Mouse (Mus musculus) common myeloid progenitor, adult 5-6 weeks (primary cell): ENCODE measurements around the gene Vdac1. TPM values are rescaled to one million over a fixed set of nuclear protein-coding genes. Genes with fewer than 3 reads are reported as not detected.

Experiments
- ATAC-seq: replicated peaks from 2 replicates; pipeline ENCODE4 v1.8.0; 2016; ENCODE audit warnings: low read depth, mild to moderate bottlenecking, moderate TSS enrichment, inconsistent platforms; ENCODE audit not compliant: poor library complexity, severe bottlenecking
- total RNA-seq: library from RNA; stranded (forward); fragments of 200-1000, 187-1606 nt; gene quantifications from 2 replicates; pipeline ENCODE4 v1.2.3, GENCODE M21; 2017

The Vdac1 gene
- total RNA-seq, result 230 and 274 TPM in 2 replicates

DNA sequence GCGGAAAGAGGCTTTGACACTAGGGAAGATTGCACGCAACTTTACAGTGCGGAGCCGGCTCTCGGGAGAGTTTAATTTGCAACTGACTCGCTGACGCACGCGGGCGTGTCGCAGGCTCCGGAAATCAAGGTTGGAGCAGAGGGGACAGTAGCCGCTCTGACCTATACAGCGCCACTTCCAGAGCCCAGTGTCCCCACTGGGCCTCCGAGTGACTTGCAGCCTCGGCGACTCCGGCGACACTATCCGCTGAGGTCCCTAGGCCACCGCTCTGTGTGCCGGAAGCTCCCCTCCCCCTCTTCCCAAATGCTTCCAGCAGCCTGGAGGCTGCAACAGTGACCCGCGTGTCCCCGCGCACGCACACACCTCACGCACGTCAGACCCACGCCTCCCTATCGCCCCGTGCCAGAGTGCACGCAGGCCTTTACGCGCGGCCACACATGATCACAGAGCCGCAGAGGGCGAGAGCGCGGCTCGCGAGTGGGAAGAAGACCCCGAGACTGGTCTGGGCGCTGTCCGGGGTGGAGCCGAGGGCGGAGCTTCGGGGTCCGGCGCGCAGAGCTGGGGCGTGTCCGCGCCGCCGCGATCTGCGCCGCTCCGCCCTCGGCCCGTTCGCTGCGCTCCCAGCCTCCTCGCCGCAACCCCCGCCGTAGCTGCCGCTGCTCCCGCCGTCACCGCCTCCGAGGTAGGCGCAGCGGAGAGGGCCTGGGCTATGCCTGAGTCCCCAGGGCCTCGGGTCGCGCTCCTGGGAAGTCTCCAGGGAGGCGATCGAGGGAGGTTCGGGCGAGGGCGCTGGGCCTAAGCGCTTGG is at the start of gene Vdac1:
Vdac1 (plus strand) TSS at position 390 of the 807 bp plus-strand sequence.
- ATAC-seq, result peak; percentile 85

GRCm38 (mm10) chr11:52314102-52314793 is 46.4 kb upstream of the Vdac1 start:
- ATAC-seq, result peak; percentile 15; the same call in 1 of the 2 replicates

DNA sequence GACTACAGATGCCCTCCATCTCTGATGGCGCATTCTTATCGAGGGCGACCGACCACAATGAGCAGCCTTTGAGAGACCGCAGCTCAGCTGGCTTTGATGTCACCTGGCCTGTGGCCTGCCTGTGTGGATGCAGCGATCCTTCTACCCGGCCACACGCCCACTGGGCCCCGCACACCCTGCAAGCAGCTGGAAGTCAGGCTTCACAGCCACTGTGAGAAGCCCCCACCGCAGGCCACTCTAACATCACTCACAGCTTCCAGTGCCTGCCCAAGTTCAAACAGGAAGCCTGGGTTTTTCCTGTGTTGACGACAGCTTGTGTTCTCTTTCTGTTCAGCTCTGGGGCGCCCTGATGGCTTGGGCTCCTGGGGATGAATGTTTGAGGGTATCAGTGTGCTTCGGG is 42.2 kb upstream of the Vdac1 start:
- peak; percentile 91 for ATAC-seq

- no peak for ATAC-seq
Measured at GRCm38 (mm10) chr11:52319664-52320063, 41.0 kb upstream of the Vdac1 start.

DNA sequence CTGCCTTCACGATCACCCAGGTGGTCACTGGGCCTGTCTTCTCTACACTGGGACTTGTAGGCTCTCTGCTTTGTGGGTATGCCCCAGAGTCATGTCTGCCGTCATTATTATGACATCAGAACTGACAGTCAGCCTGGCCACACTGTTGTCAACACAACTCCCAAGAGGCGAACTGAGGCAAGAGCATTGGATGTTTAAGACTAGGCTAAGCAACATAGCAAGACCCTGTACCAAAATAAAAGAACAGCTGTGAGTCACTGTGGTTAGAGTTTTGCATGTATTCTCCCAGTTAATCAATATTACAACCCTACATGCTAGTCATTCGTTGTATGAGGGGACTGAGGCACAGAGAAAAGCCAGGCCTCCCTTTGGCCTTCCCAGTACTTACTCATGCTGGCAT is 40.1 kb upstream of the Vdac1 start:
- ATAC-seq, result no peak

- ATAC-seq, result no peak
Measured at GRCm38 (mm10) chr11:52321540-52321939, 39.1 kb upstream of the Vdac1 start.

GRCm38 (mm10) chr11:52324442-52325367 is 36.0 kb upstream of the Vdac1 start:
- ATAC-seq, result no peak

GRCm38 (mm10) chr11:52327313-52327712 is 33.3 kb upstream of the Vdac1 start:
- no peak for ATAC-seq

GRCm38 (mm10) chr11:52332421-52333118 is 28.1 kb upstream of the Vdac1 start:
- no peak for ATAC-seq

DNA sequence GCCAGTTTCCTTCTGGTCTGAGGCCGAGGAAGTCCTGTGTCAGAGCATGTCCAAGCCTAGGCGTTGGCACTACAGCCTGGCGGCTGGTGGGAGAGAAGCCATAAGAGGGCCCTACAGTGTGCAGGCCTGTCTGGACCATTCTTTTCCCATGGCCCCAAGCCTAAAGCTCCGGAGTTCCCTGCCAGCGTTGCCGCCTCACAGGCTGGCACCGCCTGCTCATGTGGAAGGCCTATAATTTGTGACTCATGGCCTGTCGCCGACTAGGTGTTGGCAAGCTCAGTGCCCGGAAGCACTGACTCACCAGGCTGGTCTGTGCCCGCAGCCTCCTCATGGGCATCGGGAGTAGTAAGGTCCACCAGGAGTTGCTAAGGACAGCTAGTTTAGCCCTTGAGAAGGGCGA is 27.0 kb upstream of the Vdac1 start:
- ATAC-seq, result no peak

DNA sequence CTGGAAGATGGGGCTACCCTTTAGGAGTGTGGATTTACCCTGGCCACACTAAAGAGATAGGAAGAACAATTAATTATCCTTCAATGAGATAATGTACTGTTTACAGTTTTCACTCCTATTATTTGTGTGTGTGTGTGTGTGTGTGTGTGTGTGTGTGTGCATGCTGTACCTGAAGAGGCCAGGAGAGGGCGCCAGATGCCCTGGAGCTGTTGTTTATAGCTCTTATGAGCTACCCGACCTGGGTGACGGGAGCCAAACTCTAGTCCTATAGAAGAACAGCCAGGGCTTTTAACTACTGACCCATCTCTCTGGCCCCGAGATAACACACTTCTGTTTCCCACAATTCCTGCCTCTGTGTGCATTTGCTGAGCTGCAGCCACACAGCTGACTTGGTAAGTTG is 25.4 kb upstream of the Vdac1 start:
- ATAC-seq, result no peak

- no peak for ATAC-seq
Measured at GRCm38 (mm10) chr11:52335924-52336323, 24.7 kb upstream of the Vdac1 start.

DNA sequence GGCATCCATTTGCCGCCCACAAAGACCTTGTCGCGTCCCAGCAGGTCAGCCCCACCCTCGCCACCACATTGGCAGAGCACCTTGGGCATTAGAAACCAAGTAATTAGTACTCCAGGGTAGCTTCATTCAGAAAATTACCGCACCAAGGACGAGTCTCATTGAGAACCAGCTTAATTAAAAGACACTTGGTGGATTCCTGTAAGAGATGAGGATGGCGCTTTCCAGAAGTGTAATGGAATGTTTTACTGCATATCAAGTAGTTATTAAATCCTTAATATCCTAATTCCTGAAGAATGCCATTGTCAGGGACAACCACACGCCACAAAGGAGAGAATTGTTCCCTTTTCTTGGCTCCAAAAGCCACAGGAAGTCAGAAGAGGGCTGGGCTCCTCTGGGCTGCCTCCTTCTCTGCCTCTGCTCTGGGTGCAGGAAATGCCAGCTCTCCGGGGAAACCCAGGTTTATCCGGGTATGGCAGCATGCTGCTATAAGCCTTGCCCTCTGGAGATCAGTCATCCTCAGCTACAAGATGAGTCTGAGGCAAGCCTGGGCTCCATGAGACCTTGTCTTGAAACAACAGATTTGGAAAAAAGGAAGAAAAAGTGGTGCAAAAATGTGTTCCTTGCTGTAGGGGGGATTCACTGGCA is 22.9 kb upstream of the Vdac1 start:
- ATAC-seq, result peak; percentile 46

GRCm38 (mm10) chr11:52338351-52338750 is 22.3 kb upstream of the Vdac1 start:
- ATAC-seq, result no peak

GRCm38 (mm10) chr11:52339098-52339497 is 21.6 kb upstream of the Vdac1 start:
- ATAC-seq, result no peak

- ATAC-seq, result no peak
Measured at GRCm38 (mm10) chr11:52339512-52339911, 21.1 kb upstream of the Vdac1 start.

GRCm38 (mm10) chr11:52340123-52340864 is 20.4 kb upstream of the Vdac1 start:
- no peak for ATAC-seq

- no peak for ATAC-seq
Measured at GRCm38 (mm10) chr11:52341001-52341400, 19.7 kb upstream of the Vdac1 start.

DNA sequence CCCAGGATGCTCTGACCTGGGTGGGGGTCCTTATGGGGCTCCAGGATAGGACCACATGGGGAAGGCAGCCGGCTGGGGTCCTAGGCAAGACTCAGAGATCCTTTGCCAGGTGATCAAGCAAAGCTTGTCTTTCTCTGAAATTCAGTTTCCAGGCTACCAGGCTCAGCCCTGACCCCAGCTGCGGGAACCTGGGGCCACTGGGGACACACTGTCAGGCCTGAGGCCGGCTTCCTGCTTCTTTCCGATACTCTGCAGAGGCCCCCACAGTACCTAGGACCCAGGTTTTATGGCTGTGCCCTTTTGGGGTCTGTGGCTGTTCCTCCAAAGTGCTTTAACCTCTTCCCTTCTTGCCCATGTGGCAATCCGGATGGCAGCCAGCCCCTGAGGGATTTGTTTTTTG is 19.2 kb upstream of the Vdac1 start:
- no peak for ATAC-seq
